In genomic region chr9:48604939-48605598, GRCm38 (mm10) we compare ENCODE assay signal across 9 mouse cellular contexts. TPM values are rescaled to one million over a fixed set of nuclear protein-coding genes. Genes with fewer than 3 reads are reported as not detected.
DNase-seq lines count a peak whose midpoint lies in the region; ATAC-seq lines count a peak whose summit lies in the region.
"Had no signal": no experiment of that assay in that cellular context is flagged by ENCODE, and none has a peak within 500 bp of the region (broad histone marks: within the 10 kb centered on the region; RNA-seq: fewer than 3 reads in every experiment).

TSS of gene Nnmt (minus strand) at chr9:48605153.

- no peaks in the 10 kb centered on the region for H3K9me3 ChIP-seq in heart, embryonic 11.5 days (replicated peaks; ENCODE audit: control insufficient read depth, low read length)
- H3K9me3 ChIP-seq in embryonic facial prominence, embryonic 15.5 days (replicated peaks): no peaks in the 10 kb centered on the region
- no peaks in the 10 kb centered on the region for H3K9me3 ChIP-seq in midbrain, embryonic 14.5 days (ENCODE audit: control insufficient read depth, low read length)

- no peaks in the 10 kb centered on the region for H3K27me3 ChIP-seq in heart, embryonic 11.5 days (ENCODE audit: control insufficient read depth, insufficient read depth, low read length)
- H3K27me3 ChIP-seq in embryonic facial prominence, embryonic 15.5 days: no peaks in the 10 kb centered on the region
- H3K27me3 ChIP-seq in midbrain, embryonic 14.5 days (ENCODE audit: control insufficient read depth, insufficient read depth, low read length): no peaks in the 10 kb centered on the region

- H3K9ac ChIP-seq in heart, embryonic 11.5 days (ENCODE audit: low read depth, low read length): no peak within 1 kb of the TSS
- H3K9ac ChIP-seq in embryonic facial prominence, embryonic 15.5 days: no peak within 1 kb of the TSS
- no peak within 1 kb of the TSS for H3K9ac ChIP-seq in midbrain, embryonic 14.5 days (replicated peaks; ENCODE audit: low read length)

- 33% methylated on average over 8 of the region's 8 CpGs for WGBS in heart, embryonic 11.5 days (ENCODE audit: insufficient replicate concordance)
- WGBS in embryonic facial prominence, embryonic 15.5 days: 20% methylated on average over 8 of the region's 8 CpGs
- WGBS in midbrain, embryonic 14.5 days: 53% methylated on average over 8 of the region's 8 CpGs

- no peaks in the 10 kb centered on the region for H3K4me1 ChIP-seq in heart, embryonic 11.5 days (ENCODE audit: control insufficient read depth, insufficient read depth, low read length)
- H3K4me1 ChIP-seq in embryonic facial prominence, embryonic 15.5 days: peaks cover 5% of the 10 kb centered on the region; the same call in 1 of the 2 replicates
- no peaks in the 10 kb centered on the region for H3K4me1 ChIP-seq in midbrain, embryonic 14.5 days (ENCODE audit: control insufficient read depth, insufficient read depth, low read length)

- H3K4me2 ChIP-seq in heart, embryonic 11.5 days: no peak within 1 kb of the TSS
- H3K4me2 ChIP-seq in embryonic facial prominence, embryonic 15.5 days (replicated peaks): peak within 1 kb of the TSS; percentile 22; the same call in 1 of the 2 replicates
- H3K4me2 ChIP-seq in midbrain, embryonic 14.5 days (ENCODE audit: low read length): no peak within 1 kb of the TSS

- no peak within 1 kb of the TSS for H3K27ac ChIP-seq in heart, embryonic 11.5 days (ENCODE audit: low read depth, low read length)
- H3K27ac ChIP-seq in embryonic facial prominence, embryonic 15.5 days (replicated peaks): no peak within 1 kb of the TSS; the same call in 1 of the 2 replicates
- H3K27ac ChIP-seq in midbrain, embryonic 14.5 days (replicated peaks; ENCODE audit: low read depth, low read length): no peak within 1 kb of the TSS

- ATAC-seq in heart, embryonic 11.5 days (replicated peaks; ENCODE audit: insufficient number of reproducible peaks, low FRiP score, low TSS enrichment): no peak
- peak; percentile 39; the same call in 1 of the 2 replicates for ATAC-seq in embryonic facial prominence, embryonic 15.5 days (ENCODE audit: insufficient number of reproducible peaks, low FRiP score, low TSS enrichment, low read depth)
- ATAC-seq in midbrain, embryonic 14.5 days (ENCODE audit: low FRiP score, low TSS enrichment): no peak

- H3K36me3 ChIP-seq in heart, embryonic 11.5 days (ENCODE audit: control insufficient read depth, insufficient read depth, low read length): no peaks in the 10 kb centered on the region
- no peaks in the 10 kb centered on the region for H3K36me3 ChIP-seq in embryonic facial prominence, embryonic 15.5 days
- no peaks in the 10 kb centered on the region for H3K36me3 ChIP-seq in midbrain, embryonic 14.5 days (ENCODE audit: control insufficient read depth, insufficient read depth, low read length)

- H3K4me3 ChIP-seq in heart, embryonic 11.5 days (ENCODE audit: low read depth, low read length): no peak within 1 kb of the TSS
- H3K4me3 ChIP-seq in embryonic facial prominence, embryonic 15.5 days (replicated peaks): no peak within 1 kb of the TSS
- no peak within 1 kb of the TSS for H3K4me3 ChIP-seq in midbrain, embryonic 14.5 days (replicated peaks; ENCODE audit: low read depth, low read length)

- intact Hi-C loops in heart, postnatal 25 days (cut with DNase I): no loop called here

- peak; percentile 97 for DNase-seq in heart, adult 11 months
- DNase-seq in heart, postnatal 25 days (ENCODE audit: low spot score): peak; percentile 37
- DNase-seq in lung, postnatal 25 days (ENCODE audit: low spot score): peak; percentile 42
- no peak for DNase-seq in left cerebral cortex, adult 8-10 months (ENCODE audit: low spot score in 2 of 2)
- DNase-seq in left cerebral cortex, adult 11 months (ENCODE audit: low spot score): no peak
- no peak for DNase-seq in midbrain, embryonic 14.5 days
- DNase-seq: left cerebral cortex, postnatal 4 days had no signal

RNA-seq across cellular contexts. Expression of gene Nnmt, which starts in this region (rescaled TPM):
- 3.4 and 4.2 TPM in 2 replicates for polyA plus RNA-seq in heart, embryonic 11.5 days (2014; fragmentation: Nextera tagmentation; extraction: Ambion mirVana)
- 13.3 and 19.4 TPM in 2 replicates for polyA plus RNA-seq in embryonic facial prominence, embryonic 15.5 days (2015; fragmentation: Nextera tagmentation; extraction: Ambion mirVana)
- 1 to 10 TPM; 5.1 to 5.5 TPM for total RNA-seq in heart, postnatal 25 days (2021)
- total RNA-seq in left cerebral cortex, adult 8-10 months (2022): under 1 TPM in 3 of 4 experiments, not detected in 1; 0.46 to 0.87 (median 0.82) TPM
- polyA plus RNA-seq in midbrain, embryonic 14.5 days (2014; fragmentation: Nextera tagmentation; extraction: Ambion mirVana): 0.99 and 1.0 TPM in 2 replicates

Comparison
In these comparisons a context has a peak if more than half of its experiments do, and no peak if none do; other contexts are left out.
1. DNase-seq: peak in heart, adult 11 months (single experiment), heart, postnatal 25 days (single experiment) and lung, postnatal 25 days (single experiment); none in left cerebral cortex, adult 8-10 months (0 of 2), left cerebral cortex, adult 11 months (single experiment) and midbrain, embryonic 14.5 days (single experiment).